Mouse (Mus musculus) adrenal gland, adult 18-20 months (tissue): ENCODE measurements at regions not wholly inside any gene's neighbourhood (a gene's known extent, or its start where the extent isn't known, plus 50 kb on each side); places are given as distances from the start of the nearest gene placed in this dataset.

Experiments
- DNase-seq, 2 experiments: peaks; one replicate each; pipeline ENCODE4 v3.0.0; 2021 to 2022; ENCODE audit warnings: low spot score in 2 of 2

GRCm38 (mm10) chr13:102627786-102628185 is 65.6 kb upstream of the Cd180 start:
- DNase-seq = no peak

- DNase-seq = no peak
These were observed 64.2 kb upstream of the Cd180 start for GRCm38 (mm10) chr13:102629176-102629575.

- DNase-seq = no peak
These were observed 59.0 kb upstream of the Cd180 start for GRCm38 (mm10) chr13:102634236-102634957.

GRCm38 (mm10) chr13:102636032-102636431 is 57.3 kb upstream of the Cd180 start:
- no peak for DNase-seq

GRCm38 (mm10) chr13:102637059-102637458 is 56.3 kb upstream of the Cd180 start:
- DNase-seq = no peak

- no peak for DNase-seq
These were observed 53.7 kb upstream of the Cd180 start for GRCm38 (mm10) chr13:102639651-102640050.

- no peak for DNase-seq
These were observed 53.2 kb upstream of the Cd180 start for GRCm38 (mm10) chr13:102640171-102640570.
